Mouse (Mus musculus) liver, embryonic 12.5 days (tissue): Measurements from ENCODE around the gene Mta1. TPM values are rescaled to one million over a fixed set of nuclear protein-coding genes. Genes with fewer than 3 reads are reported as not detected.
A peak's percentile ranks its signal among the peaks of the same experiment; 100 is the strongest.

Experiments used
- ATAC-seq: fragments of 200-750 bp; cut with Nextera tagmentation; 2 replicates; pipeline ENCODE4 v1.8.0; 2017; ENCODE audit warnings: moderate number of reproducible peaks, mild to moderate bottlenecking, moderate library complexity
- H3K27ac ChIP-seq: fragments of 300-500 bp; sonication (generic); 2 replicates; pipeline ENCODE4 v1.5.1; 2016; ENCODE audit warnings: mild to moderate bottlenecking
- H3K27me3 ChIP-seq: fragments of 300-500 bp; sonication (generic); replicated peaks from 2 replicates; pipeline ENCODE4 v1.6.1; 2016; ENCODE audit warnings: mild to moderate bottlenecking, moderate library complexity
- H3K36me3 ChIP-seq: fragments of 300-500 bp; sonication (generic); 2 replicates; pipeline ENCODE4 v1.6.1; 2016; ENCODE audit warnings: mild to moderate bottlenecking, moderate library complexity
- H3K4me1 ChIP-seq: fragments of 300-500 bp; sonication (generic); 2 replicates; pipeline ENCODE4 v1.6.1; 2016
- H3K4me2 ChIP-seq: fragments of 300-500 bp; sonication (generic); 2 replicates; pipeline ENCODE4 v1.6.1; 2016; ENCODE audit warnings: mild to moderate bottlenecking, moderate library complexity
- H3K4me3 ChIP-seq: fragments of 300-500 bp; sonication (generic); 2 replicates; pipeline ENCODE4 v1.5.1; 2016; ENCODE audit warnings: mild to moderate bottlenecking, moderate library complexity
- H3K9ac ChIP-seq: fragments of 300-500 bp; sonication (generic); 2 replicates; pipeline ENCODE4 v1.6.1; 2016; ENCODE audit warnings: mild to moderate bottlenecking, moderate library complexity
- H3K9me3 ChIP-seq: fragments of 300-500 bp; sonication (generic); replicated peaks from 2 replicates; pipeline ENCODE4 v1.6.1; 2016; ENCODE audit warnings: mild to moderate bottlenecking, moderate library complexity
- WGBS: fragments of 180-500 bp; shearing (Covaris S2); methylation state at CpG from one replicate; pipeline ENCODE4 v1.1.7; 2016; ENCODE audit not compliant: insufficient replicate concordance; 5-methylcytosine and 5-hydroxymethylcytosine counted together
- polyA plus RNA-seq: library from polyadenylated mRNA; unstranded; fragments of >200 nt; fragmentation: Nextera tagmentation; extraction: Ambion mirVana; gene quantifications from 2 replicates; pipeline ENCODE4 v1.2.1, GENCODE M21; 2016

Gene Mta1
- polyA plus RNA-seq, 1 experiment from 2014 or later = 7.7 TPM

DNA sequence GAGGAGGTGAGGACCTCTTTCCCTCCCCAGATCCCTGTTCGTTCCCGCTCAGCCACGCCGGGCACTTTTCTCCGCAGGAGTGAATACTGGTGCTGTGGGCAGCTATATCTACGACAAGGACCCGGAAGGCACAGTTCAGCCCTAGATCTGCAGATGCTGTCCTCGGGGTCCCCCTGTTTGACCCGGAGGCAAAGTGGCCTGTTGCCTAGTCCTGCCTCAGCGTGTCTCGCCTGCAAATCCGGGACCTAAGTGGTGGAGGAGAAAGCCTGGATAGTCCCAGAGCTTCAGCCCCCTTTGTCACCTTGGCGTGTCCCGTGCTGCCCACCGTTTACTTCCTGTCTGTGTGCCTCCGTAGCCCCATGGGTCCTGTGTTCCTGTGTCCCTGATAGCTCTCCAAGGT is 46.8 kb downstream of the Mta1 start:
- Histone ChIP-seq H3K9ac (no peak overlapping the region), H3K27me3 (peaks cover 82% of the 10 kb centered on the region), H3K27ac (no peak overlapping the region), H3K9me3 (no peaks in the 10 kb centered on the region), H3K4me1 (peaks cover 83% of the 10 kb centered on the region), H3K36me3 (no peaks in the 10 kb centered on the region; the same call in 1 of the 2 replicates), H3K4me3 (no peak overlapping the region), H3K4me2 (no peak overlapping the region)
- 77% methylated on average over 16 of the region's 16 CpGs for WGBS
- no peak for ATAC-seq

DNA sequence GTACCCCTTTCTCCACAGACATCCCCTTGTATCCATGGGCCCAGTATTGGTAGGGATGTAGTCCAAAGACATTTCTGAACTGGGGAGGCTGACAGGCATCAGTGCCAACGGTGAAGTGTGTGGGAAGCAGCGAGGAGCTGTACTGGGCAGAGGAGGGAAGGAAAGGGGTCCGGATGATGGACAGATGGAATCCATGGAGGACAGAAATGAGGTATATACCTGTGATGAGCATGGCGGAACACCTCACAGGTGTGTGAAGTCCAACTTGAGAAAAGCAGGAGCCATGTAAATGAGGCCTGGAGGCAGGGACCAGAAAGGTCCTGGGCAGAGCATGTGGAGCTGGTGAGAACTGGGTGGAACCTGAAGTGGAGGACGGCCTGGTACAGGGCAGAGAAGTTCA is 47.5 kb downstream of the Mta1 start:
- Histone ChIP-seq H3K4me2 (no peak overlapping the region), H3K9ac (no peak overlapping the region), H3K4me1 (peaks cover 80% of the 10 kb centered on the region), H3K4me3 (no peak overlapping the region), H3K27ac (no peak overlapping the region), H3K36me3 (no peaks in the 10 kb centered on the region; the same call in 1 of the 2 replicates), H3K27me3 (peaks cover 82% of the 10 kb centered on the region), H3K9me3 (no peaks in the 10 kb centered on the region)
- 71% methylated on average over 5 of the region's 5 CpGs for WGBS
- ATAC-seq = no peak

DNA sequence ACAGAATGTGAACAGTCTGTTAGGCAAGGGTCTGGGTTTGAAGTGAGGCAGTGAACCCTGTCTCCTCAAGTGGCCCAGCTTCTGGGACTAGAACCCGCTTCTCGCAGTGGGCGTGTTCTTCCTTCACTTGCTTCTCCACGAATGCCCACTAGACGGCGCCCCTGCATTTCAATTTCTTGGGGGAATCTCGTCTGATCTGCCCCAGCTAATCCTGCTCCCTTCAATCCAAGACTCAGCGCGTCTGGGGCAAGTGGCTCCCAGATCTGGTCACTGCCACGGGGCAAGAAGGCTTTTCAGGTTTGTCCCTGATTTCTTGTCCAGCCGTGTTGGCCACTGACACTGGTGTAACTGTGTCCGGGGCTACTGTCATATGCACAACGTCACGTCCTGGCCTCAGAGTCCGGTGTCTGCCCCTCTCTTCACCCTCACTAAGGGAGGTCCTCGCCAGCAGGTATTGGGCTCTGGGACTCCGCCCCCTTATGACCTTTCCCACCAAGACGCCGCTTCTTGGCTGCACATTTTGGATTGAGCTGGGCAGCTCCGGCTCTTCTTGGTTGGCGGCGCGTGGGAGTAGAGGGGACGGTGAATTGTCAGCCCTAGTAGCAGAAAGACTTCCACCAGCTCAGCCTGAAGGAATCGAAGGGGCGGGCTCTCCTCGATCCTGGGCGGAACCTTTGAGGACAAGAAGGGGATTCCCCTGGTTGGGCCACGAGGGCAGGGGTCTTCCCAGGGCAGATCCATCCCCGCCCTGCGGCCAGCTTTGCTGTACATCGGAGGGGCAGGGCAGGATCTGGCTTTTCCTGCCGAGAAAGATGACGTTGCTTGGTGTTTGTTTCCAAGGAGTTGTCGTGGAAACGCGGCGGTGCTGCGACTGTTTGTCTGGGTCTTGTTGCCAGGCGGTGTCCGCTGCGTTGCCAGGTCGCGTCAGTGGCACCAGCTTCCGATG is 48.3 kb downstream of the Mta1 start, which contains the start of gene Crip1:
Crip1 (plus strand) TSS at position 205 of the 946 bp plus-strand sequence.
- 0 out of 2 replicates have a peak within 1 kb of the TSS, but pooled peaks have one; percentile 5 for H3K9ac ChIP-seq
- no peaks in the 10 kb centered on the region for H3K9me3 ChIP-seq
- peaks cover 82% of the 10 kb centered on the region for H3K27me3 ChIP-seq
- H3K4me2 ChIP-seq = peak within 1 kb of the TSS; percentile 45
- no peak within 1 kb of the TSS for H3K27ac ChIP-seq
- WGBS = 15% methylated on average over 45 of the region's 45 CpGs
- ATAC-seq = peak; percentile 8
- H3K4me3 ChIP-seq = peak within 1 kb of the TSS; percentile 16; the same call in 1 of the 2 replicates
- peaks cover 80% of the 10 kb centered on the region for H3K4me1 ChIP-seq
- H3K36me3 ChIP-seq = no peaks in the 10 kb centered on the region; the same call in 1 of the 2 replicates

DNA sequence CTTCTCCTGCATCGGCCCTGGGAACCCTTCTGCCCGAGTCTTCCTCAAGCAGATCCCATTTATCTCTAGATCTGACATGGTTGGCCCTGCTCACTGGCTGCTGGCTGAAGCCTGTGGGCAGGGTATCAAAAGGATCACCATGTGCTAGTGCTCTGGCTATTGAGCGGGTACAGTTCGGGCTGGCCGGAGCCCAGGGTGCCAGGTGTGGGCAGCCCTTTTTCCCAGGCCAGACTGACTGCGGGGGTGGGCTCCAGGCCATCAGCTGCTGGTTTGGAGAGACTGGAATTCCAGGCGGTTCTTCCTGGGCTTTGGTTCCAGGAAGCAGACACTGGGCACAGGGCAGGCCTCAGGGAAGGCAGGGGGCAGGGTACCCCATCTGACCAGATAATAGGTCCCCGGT is 49.4 kb downstream of the Mta1 start:
- H3K4me2 ChIP-seq = no peak overlapping the region
- no peak overlapping the region for H3K4me3 ChIP-seq
- WGBS = 67% methylated on average over 8 of the region's 8 CpGs
- ATAC-seq = no peak
- H3K9me3 ChIP-seq = no peaks in the 10 kb centered on the region
- peaks cover 80% of the 10 kb centered on the region for H3K4me1 ChIP-seq
- H3K27me3 ChIP-seq = peaks cover 82% of the 10 kb centered on the region
- no peaks in the 10 kb centered on the region; the same call in 1 of the 2 replicates for H3K36me3 ChIP-seq
- H3K9ac ChIP-seq = no peak overlapping the region
- no peak overlapping the region for H3K27ac ChIP-seq

DNA sequence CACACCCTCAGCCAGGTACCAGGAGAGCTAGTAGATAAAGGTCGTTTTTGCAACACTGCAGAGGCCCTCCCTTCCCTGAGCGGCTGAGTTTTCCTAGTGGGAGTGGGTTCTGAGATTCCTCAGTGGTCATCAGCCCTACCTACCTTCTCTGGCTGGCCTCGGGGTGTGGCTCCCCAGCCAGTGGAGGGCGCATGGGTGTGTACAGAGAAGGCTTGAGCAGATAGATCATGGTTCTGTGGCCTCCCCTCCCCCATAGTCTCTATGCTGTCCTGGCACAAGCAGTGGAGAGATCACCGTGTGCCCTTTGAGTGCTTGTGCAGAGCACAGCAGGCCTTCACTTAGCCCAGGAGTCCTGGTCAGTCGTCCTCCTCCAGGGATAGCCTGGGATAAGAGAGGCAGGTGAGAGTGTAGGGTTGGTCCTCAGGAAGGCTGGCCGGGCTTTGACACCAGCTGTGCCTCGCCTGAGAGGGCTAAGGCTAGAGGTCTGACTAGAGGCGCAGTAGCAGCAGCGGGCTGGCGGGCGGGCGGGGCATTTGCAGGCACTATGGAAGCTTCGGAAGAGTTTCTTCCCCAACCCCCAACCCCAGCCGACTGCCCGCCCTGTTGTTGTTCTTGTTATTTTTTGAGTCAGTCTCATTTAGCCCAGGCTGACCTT is 50.4 kb downstream of the Mta1 start:
- no peaks in the 10 kb centered on the region for H3K9me3 ChIP-seq
- ATAC-seq = peak; percentile 36; the same call in 1 of the 2 replicates
- H3K4me3 ChIP-seq = no peak overlapping the region
- peaks cover 81% of the 10 kb centered on the region for H3K27me3 ChIP-seq
- no peak overlapping the region; the same call in 1 of the 2 replicates for H3K9ac ChIP-seq
- peak overlapping the region; percentile 20; the same call in 1 of the 2 replicates for H3K27ac ChIP-seq
- no peaks in the 10 kb centered on the region; the same call in 1 of the 2 replicates for H3K36me3 ChIP-seq
- H3K4me2 ChIP-seq = peak overlapping the region; percentile 35
- 26% methylated on average over 16 of the region's 16 CpGs for WGBS
- H3K4me1 ChIP-seq = peaks cover 77% of the 10 kb centered on the region

DNA sequence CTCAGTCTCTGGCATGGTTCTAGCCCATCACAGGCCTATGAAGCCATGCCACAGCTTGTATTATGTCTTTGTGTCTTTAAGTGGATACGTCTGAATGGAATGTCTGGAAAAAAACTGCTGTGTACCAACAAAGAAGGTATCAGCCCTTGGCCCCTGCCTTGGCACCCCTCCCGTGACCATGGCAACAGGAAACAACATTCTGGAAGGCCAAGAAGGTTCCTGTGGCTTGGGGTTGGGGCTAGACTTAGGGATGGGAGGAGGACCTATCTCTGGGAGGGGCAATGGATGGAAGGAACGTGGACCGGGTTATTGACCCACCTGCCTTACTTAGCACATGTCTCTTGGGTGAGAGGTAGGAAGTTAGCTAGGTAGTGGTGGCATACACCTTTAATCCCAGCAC is 51.3 kb downstream of the Mta1 start:
- no peak overlapping the region for H3K27ac ChIP-seq
- WGBS = 67% methylated on average over 4 of the region's 4 CpGs
- peaks cover 69% of the 10 kb centered on the region for H3K4me1 ChIP-seq
- H3K27me3 ChIP-seq = peaks cover 73% of the 10 kb centered on the region
- no peak overlapping the region for H3K4me3 ChIP-seq
- no peak overlapping the region for H3K9ac ChIP-seq
- no peaks in the 10 kb centered on the region; the same call in 1 of the 2 replicates for H3K36me3 ChIP-seq
- H3K9me3 ChIP-seq = no peaks in the 10 kb centered on the region
- no peak for ATAC-seq
- H3K4me2 ChIP-seq = no peak overlapping the region

DNA sequence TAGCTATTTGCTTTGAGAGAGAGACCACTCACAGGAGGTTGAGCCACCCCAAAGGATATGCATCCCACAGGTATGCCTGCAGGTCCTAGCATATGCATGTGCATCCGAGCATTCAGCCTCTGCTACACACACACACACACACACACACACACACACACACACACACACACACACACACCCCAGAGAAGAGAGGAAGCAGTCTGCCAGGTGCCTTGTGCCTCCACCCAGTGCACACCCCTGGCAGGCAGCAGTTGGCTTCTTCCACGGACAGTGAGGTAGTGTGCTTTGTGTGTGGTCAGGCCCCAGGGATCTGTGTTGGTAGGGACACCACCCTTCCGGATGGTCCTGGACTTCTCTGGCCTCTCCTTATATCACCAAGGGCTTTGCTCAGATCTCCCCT is 51.8 kb downstream of the Mta1 start:
- no peaks in the 10 kb centered on the region for H3K9me3 ChIP-seq
- 67% methylated on average over 3 of the region's 3 CpGs for WGBS
- H3K27ac ChIP-seq = no peak overlapping the region
- H3K4me1 ChIP-seq = peaks cover 74% of the 10 kb centered on the region
- no peak for ATAC-seq
- peaks cover 73% of the 10 kb centered on the region for H3K27me3 ChIP-seq
- no peaks in the 10 kb centered on the region; the same call in 1 of the 2 replicates for H3K36me3 ChIP-seq
- no peak overlapping the region for H3K4me2 ChIP-seq
- H3K9ac ChIP-seq = no peak overlapping the region
- no peak overlapping the region for H3K4me3 ChIP-seq

DNA sequence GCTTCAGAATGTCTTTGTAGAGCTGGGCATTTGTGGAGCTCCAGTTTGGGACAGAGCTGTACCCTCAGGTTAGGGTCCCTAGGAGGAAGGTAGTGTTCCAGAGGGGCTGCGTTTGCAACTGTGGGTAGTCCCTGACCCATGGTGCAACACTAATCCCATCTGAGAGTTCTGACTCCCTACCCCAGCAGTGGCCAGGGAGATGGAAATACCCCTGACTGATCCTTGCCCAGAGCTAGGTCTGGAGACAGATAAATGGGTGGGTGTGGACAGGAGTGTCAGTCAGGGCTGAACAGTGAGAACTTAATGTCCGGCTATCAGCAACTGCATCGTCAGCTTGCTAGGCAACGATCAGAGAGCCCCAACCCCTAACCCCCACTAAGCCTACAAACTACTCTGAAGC is 52.5 kb downstream of the Mta1 start:
- 32% methylated on average over 4 of the region's 4 CpGs for WGBS
- Histone ChIP-seq H3K36me3 (no peaks in the 10 kb centered on the region), H3K9me3 (no peaks in the 10 kb centered on the region), H3K27ac (no peak overlapping the region), H3K4me3 (no peak overlapping the region), H3K4me1 (peaks cover 81% of the 10 kb centered on the region), H3K27me3 (peaks cover 73% of the 10 kb centered on the region), H3K9ac (no peak overlapping the region), H3K4me2 (peak overlapping the region; percentile 89; the same call in 1 of the 2 replicates)
- no peak for ATAC-seq

DNA sequence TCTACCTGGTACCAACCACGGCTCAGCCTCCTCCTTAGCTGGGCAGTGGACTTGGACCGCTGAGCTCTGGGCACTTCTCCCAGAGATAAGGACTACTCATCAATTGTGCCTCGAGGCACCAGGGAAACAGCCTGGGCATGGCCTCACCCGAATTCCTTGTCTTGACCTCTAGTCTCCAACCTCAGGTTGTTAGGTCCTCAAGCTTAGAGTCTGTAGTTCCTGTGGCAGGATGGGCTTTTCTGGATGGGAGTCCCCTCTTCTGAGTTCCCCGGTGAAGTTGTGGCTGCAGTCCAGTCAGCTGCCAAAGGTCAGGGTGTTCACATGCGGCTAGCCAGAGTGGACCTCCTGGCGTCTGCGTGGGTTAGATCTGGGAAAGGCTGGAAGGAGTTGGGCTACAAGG is 53.0 kb downstream of the Mta1 start:
- Histone ChIP-seq H3K9ac (no peak overlapping the region), H3K4me3 (no peak overlapping the region), H3K9me3 (no peaks in the 10 kb centered on the region), H3K4me1 (peaks cover 77% of the 10 kb centered on the region), H3K4me2 (peak overlapping the region; percentile 89), H3K27me3 (peaks cover 73% of the 10 kb centered on the region), H3K36me3 (no peaks in the 10 kb centered on the region), H3K27ac (no peak overlapping the region)
- 48% methylated on average over 8 of the region's 8 CpGs for WGBS
- no peak for ATAC-seq

DNA sequence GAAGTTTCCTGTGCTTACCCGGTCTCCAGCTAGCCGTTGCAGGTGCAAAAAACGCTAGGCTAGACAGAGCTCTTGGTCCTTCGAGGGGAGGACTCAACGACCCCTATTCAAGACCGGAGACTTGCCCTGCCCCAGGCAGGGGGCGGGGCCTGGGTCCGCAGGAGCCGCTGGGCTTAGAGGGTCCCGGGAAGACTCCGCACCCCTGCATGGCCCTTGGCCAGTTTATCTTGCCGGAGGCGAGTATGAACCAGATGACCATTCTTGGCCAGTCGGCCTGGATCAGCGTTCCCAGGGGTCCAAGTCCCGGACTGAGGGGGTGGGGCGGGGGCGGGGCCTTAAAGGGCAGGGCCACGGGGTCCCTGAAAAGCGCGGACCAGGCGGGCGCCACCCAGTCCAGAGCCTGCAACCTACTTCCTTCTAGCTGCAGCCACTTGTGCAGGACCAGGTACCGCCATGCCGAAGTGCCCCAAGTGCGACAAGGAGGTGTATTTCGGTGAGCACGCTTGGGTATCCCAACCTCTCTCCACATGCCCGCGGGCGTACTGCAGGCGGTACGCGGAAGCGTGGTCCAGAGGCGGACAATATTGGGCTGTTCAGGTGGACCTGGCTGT is 53.7 kb downstream of the Mta1 start:
- Histone ChIP-seq H3K36me3 (no peaks in the 10 kb centered on the region), H3K27me3 (peaks cover 66% of the 10 kb centered on the region), H3K9me3 (no peaks in the 10 kb centered on the region), H3K9ac (peak overlapping the region; percentile 64), H3K27ac (no peak overlapping the region), H3K4me1 (peaks cover 73% of the 10 kb centered on the region), H3K4me2 (peak overlapping the region; percentile 89), H3K4me3 (peak overlapping the region; percentile 59)
- ATAC-seq = no peak
- WGBS = under 1% methylated on average over 36 of the region's 36 CpGs

DNA sequence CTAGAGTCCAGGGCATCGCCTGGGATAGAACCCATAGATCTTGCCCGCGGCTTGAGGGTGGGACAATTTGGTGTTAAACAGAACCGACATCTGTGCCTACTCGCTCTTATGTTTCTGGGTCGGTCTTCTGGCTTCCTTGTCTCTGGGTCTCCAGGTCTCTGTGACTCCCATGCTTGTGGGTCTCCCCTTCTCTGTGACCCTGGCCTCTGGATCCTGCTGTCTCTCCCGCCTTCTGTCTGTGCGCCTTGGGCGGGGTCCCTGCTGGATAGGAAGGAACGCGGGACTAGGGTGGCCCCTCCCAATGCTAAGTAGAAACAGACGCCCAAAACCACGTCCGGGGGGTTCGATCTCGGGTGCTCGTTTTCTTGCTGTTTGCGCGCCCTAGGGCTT is 54.2 kb downstream of the Mta1 start:
- Histone ChIP-seq H3K4me2 (peak overlapping the region; percentile 89), H3K4me1 (peaks cover 73% of the 10 kb centered on the region), H3K27ac (no peak overlapping the region), H3K9me3 (no peaks in the 10 kb centered on the region), H3K27me3 (peaks cover 61% of the 10 kb centered on the region), H3K4me3 (peak overlapping the region; percentile 59), H3K36me3 (no peaks in the 10 kb centered on the region), H3K9ac (peak overlapping the region; percentile 64)
- 5% methylated on average over 19 of the region's 19 CpGs for WGBS
- no peak for ATAC-seq
